Mouse (Mus musculus): ENCODE results near the gene Slc16a5. TPM values are rescaled to one million over a fixed set of nuclear protein-coding genes. Genes with fewer than 3 reads are reported as not detected.
"Not testable (repeated sequence)": the region's sequence is repeated elsewhere in the genome, so short reads cannot be mapped to it uniquely, and the experiment has no call there.

Gene Slc16a5
- polyA plus RNA-seq, 1 experiment from 2014 or later, result not detected

DNA sequence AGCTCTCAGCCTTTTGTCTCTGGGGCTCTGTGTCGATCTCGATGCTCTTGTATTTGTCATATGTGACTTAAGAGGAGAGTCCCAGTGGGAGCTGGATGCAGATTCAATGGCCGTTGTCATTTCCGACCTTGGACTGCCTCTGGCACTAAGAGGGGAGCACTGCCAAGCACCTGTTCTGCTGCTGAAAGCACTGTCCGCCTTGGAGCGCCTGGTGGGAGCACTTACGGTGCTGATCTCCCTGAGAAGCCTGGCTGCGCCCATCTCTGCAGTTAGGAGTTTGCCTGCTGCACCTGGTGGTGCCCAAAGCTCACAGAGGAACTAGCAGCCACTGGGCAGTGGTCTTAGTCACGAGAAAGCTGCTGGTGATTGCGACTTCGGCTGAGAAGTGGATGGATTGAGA lies 21.0 kb downstream of the Slc16a5 start:
- DNase-seq (ENCODE audit: low spot score, missing footprints) (no peak), ATAC-seq (ENCODE audit: low FRiP score) (no peak)
- Histone ChIP-seq H3K36me3 (ENCODE audit: control insufficient read depth, insufficient read depth, low read length) (no peaks in the 10 kb centered on the region), H3K9me3 (ENCODE audit: control insufficient read depth, low read length) (no peaks in the 10 kb centered on the region), H3K27me3 (ENCODE audit: control insufficient read depth, insufficient read depth, low read length) (no peaks in the 10 kb centered on the region), H3K4me2 (no peak overlapping the region), H3K4me3 (ENCODE audit: low read depth, low read length) (no peak overlapping the region), H3K4me1 (ENCODE audit: control insufficient read depth, insufficient read depth, low read length) (peaks cover 4% of the 10 kb centered on the region; the same call in 1 of the 2 replicates), H3K9ac (ENCODE audit: low read length) (no peak overlapping the region; the same call in 1 of the 2 replicates), H3K27ac (ENCODE audit: low read depth, low read length) (no peak overlapping the region)
- WGBS, result 69% methylated on average over 11 of the region's 11 CpGs

DNA sequence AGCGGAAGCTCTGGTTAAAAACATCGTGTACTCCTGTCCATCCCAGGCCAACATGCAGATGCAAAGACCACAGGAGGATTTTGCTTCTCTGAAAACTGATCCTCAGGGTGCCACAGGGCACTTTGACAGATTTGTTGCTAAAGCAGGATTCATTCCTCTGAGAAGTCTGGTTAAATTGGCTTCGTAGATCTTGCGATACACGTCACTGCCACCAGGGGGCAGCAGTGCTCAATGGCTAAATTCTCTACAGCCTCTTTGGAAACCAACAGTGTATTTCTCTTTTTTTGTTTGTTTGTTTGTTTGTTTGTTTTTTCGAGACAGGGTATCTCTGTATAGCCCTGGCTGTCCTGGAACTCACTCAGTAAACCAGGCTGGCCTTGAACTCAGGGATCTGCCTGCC lies 21.5 kb downstream of the Slc16a5 start:
- H3K27ac ChIP-seq (ENCODE audit: low read depth, low read length), result no peak overlapping the region
- H3K36me3 ChIP-seq (ENCODE audit: control insufficient read depth, insufficient read depth, low read length), result no peaks in the 10 kb centered on the region
- H3K9ac ChIP-seq (ENCODE audit: low read length), result no peak overlapping the region; the same call in 1 of the 2 replicates
- 18% methylated on average over 6 of the region's 6 CpGs for WGBS
- H3K4me1 ChIP-seq (ENCODE audit: control insufficient read depth, insufficient read depth, low read length), result peaks cover 4% of the 10 kb centered on the region; the same call in 1 of the 2 replicates
- H3K27me3 ChIP-seq (ENCODE audit: control insufficient read depth, insufficient read depth, low read length), result no peaks in the 10 kb centered on the region
- no peak for ATAC-seq (ENCODE audit: low FRiP score)
- DNase-seq (ENCODE audit: low spot score, missing footprints), result peak; percentile 99
- no peak overlapping the region for H3K4me2 ChIP-seq
- H3K9me3 ChIP-seq (ENCODE audit: control insufficient read depth, low read length), result no peaks in the 10 kb centered on the region
- no peak overlapping the region for H3K4me3 ChIP-seq (ENCODE audit: low read depth, low read length)

DNA sequence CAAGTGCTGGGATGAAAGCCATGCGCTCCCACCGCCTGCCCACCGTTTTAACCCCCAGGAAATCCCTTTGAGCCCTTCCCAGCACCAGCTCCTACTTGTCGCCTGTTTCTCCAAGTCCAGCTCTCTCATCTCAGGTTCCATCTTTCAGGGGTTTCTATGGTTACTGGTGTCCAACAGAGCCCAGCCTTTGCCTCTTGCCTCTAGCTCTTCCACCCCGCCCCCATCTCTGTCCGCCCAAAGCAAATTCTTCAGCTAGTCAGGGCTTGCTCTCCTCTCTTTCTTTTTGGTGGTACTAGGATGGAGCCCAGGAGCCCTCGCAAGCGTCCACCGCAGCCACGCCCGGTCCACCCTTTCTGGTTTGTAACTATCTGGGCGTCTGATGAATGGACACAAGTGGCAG lies 22.9 kb downstream of the Slc16a5 start:
- no peaks in the 10 kb centered on the region for H3K9me3 ChIP-seq (ENCODE audit: control insufficient read depth, low read length)
- no peaks in the 10 kb centered on the region for H3K27me3 ChIP-seq (ENCODE audit: control insufficient read depth, insufficient read depth, low read length)
- DNase-seq (ENCODE audit: low spot score, missing footprints), result peak; percentile 89
- H3K4me2 ChIP-seq, result no peak overlapping the region
- no peak overlapping the region for H3K9ac ChIP-seq (ENCODE audit: low read length)
- peak; percentile 48; the same call in 1 of the 2 replicates for ATAC-seq (ENCODE audit: low FRiP score)
- H3K36me3 ChIP-seq (ENCODE audit: control insufficient read depth, insufficient read depth, low read length), result no peaks in the 10 kb centered on the region
- H3K4me3 ChIP-seq (ENCODE audit: low read depth, low read length), result no peak overlapping the region
- 29% methylated on average over 12 of the region's 12 CpGs for WGBS
- H3K4me1 ChIP-seq (ENCODE audit: control insufficient read depth, insufficient read depth, low read length), result peaks cover 4% of the 10 kb centered on the region; the same call in 1 of the 2 replicates
- no peak overlapping the region for H3K27ac ChIP-seq (ENCODE audit: low read depth, low read length)

DNA sequence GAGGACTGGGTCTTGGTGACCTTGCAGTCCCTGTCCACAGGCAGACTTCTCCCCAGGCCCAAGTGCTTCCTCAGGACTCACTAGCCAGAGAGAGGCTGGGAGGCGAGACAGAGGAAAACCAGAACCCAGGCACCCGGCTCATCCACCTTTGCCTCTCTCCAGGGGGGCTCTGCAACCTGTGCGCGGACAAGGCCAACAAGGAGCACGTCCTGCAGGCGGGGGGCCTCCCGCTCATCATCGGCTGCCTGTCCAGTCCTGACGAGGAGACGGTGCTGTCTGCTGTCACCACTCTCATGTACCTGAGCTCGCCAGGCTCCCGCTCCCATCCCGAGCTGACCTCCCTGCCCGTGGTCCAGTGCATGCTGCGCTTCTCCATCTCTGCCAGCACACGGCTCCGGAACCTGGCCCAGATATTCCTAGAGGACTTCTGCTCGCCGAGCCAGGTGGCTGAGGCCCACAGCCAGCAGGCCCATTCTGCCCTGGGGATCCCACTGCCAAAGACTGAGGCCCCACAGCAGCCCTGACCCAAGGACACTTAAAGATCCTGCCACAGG lies 26.4 kb downstream of the Slc16a5 start:
- Histone ChIP-seq H3K36me3 (ENCODE audit: control insufficient read depth, insufficient read depth, low read length) (no peaks in the 10 kb centered on the region), H3K4me1 (ENCODE audit: control insufficient read depth, insufficient read depth, low read length) (peaks cover 11% of the 10 kb centered on the region), H3K9ac (ENCODE audit: low read length) (no peak overlapping the region), H3K27ac (ENCODE audit: low read depth, low read length) (no peak overlapping the region), H3K9me3 (ENCODE audit: control insufficient read depth, low read length) (no peaks in the 10 kb centered on the region), H3K27me3 (ENCODE audit: control insufficient read depth, insufficient read depth, low read length) (no peaks in the 10 kb centered on the region), H3K4me3 (ENCODE audit: low read depth, low read length) (no peak overlapping the region), H3K4me2 (no peak overlapping the region)
- no peak for DNase-seq (ENCODE audit: low spot score, missing footprints)
- 87% methylated on average over 19 of the region's 19 CpGs for WGBS
- ATAC-seq (ENCODE audit: low FRiP score), result no peak

DNA sequence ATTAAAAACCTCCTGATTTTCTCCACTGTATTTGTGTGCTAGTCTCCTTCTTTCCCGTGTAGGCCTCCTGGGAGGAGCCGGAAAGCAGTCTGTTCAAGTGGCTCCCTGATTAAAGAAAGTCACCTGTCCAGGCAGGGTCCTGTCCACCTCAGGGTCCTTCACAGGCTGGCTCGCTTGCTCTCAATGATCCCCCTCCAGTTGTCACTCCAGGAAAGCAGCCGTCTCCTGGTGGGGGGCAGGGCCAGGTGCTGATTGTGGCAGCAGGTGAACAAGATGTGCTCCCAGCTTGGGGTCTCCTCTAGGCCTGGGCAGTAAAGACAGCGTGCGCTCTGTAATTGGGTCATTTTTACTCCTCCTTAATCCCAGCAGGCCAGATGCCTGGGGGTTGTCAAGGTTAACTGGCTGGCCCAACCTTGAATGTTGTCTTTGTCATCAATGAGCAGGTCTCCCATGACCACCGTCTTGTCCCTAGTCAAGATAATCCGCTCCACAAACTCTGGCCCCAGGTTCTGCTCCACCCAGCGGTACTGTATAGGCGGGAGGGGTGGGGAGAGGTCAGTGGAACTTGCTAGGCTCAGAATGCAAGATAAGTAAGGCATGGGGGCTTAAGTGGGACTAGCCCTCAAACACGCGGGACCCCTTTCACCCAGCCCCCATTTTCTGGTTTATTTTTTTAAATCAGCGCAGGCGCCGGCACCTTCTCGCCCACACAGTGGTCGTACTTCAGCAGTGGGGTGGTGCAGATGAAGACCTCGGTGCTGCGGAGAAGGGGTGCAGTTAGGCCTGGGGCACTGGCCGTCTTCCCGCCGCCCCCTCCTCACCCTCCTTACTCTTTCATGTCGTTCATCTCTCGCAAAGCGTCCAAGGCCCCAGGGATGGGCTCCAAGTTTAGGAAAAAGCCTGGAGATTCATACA lies 28.4 kb downstream of the Slc16a5 start:
- Histone ChIP-seq H3K9ac (ENCODE audit: low read length) (peak overlapping the region; percentile 81), H3K36me3 (ENCODE audit: control insufficient read depth, insufficient read depth, low read length) (no peaks in the 10 kb centered on the region), H3K4me3 (ENCODE audit: low read depth, low read length) (peak overlapping the region; percentile 69), H3K27ac (ENCODE audit: low read depth, low read length) (no peak overlapping the region), H3K4me2 (peak overlapping the region; percentile 84), H3K4me1 (ENCODE audit: control insufficient read depth, insufficient read depth, low read length) (peaks cover 7% of the 10 kb centered on the region), H3K27me3 (ENCODE audit: control insufficient read depth, insufficient read depth, low read length) (no peaks in the 10 kb centered on the region), H3K9me3 (ENCODE audit: control insufficient read depth, low read length) (no peaks in the 10 kb centered on the region)
- ATAC-seq (ENCODE audit: low FRiP score), result peak; percentile 61
- DNase-seq (ENCODE audit: low spot score, missing footprints), result no peak
- WGBS, result 27% methylated on average over 25 of the region's 25 CpGs

DNA sequence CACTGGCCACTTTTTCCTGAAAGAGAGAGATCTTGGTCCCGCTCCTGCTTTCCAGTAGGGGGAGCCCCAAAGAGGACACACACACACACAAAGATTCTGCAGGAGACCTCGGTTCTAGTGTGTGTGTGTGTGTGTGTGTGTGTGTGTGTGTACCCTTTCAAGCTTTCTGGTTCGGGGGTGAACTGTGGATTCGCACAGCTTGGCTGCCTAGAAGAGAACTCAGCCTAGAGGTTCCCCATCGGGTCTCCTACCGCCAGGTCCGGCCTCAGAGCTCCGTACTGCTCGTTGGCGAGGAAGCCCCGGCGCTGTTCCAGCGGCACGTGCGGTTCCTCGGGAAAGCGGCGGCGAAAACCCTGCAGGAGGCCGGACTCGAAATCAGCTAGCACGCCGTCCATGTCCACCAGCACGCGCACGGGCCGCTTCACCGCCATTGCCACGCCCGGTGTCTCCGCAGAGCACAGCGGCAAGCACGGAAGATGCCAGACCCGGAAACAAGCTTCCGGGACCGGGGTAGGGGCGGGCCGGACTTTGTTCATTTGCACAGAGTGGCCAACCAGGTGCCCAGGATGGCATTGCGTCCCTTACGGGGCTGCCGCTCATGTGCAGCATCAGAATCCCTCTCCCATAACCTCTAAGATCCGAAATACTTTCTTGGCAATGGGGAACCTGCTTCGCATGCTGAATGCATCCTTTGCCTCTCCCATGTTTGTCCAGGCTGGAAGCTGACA lies 29.2 kb downstream of the Slc16a5 start, which contains the start of gene Nt5c:
Gene Nt5c (minus strand): TSS at position 507 of the 728 bp plus-strand sequence.
- H3K4me2 ChIP-seq, result peak within 1 kb of the TSS; percentile 84
- H3K4me3 ChIP-seq (ENCODE audit: low read depth, low read length), result peak within 1 kb of the TSS; percentile 69
- H3K4me1 ChIP-seq (ENCODE audit: control insufficient read depth, insufficient read depth, low read length), result peaks cover 7% of the 10 kb centered on the region
- H3K36me3 ChIP-seq (ENCODE audit: control insufficient read depth, insufficient read depth, low read length), result no peaks in the 10 kb centered on the region
- DNase-seq (ENCODE audit: low spot score, missing footprints), result peak; percentile 97
- peak within 1 kb of the TSS; percentile 59 for H3K27ac ChIP-seq (ENCODE audit: low read depth, low read length)
- WGBS, result under 1% methylated on average over 43 of the region's 43 CpGs
- peak within 1 kb of the TSS; percentile 81 for H3K9ac ChIP-seq (ENCODE audit: low read length)
- ATAC-seq (ENCODE audit: low FRiP score), result peak; percentile 89
- no peaks in the 10 kb centered on the region for H3K27me3 ChIP-seq (ENCODE audit: control insufficient read depth, insufficient read depth, low read length)
- no peaks in the 10 kb centered on the region for H3K9me3 ChIP-seq (ENCODE audit: control insufficient read depth, low read length)

DNA sequence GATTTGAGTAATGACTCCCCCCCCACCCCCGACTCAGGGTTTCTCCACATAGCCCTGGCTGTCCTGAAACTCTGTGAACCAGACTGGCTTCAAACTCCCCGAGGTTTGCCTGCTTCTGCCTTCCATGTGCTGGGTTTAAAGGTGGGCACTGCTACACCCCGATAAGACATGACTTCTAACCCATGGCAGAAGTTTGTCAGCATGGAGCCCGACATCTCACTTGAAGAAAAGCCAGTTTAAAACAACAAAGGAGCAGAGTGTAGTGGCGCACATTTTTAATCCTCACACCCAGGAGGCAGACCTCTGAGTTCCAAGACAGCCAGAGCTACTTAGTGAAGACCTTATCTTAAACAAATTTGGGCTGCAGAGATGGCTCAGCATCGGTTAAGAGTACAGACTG lies 30.1 kb downstream of the Slc16a5 start:
- ATAC-seq (ENCODE audit: low FRiP score) (no peak), DNase-seq (ENCODE audit: low spot score, missing footprints) (no peak)
- H3K27me3 ChIP-seq (ENCODE audit: control insufficient read depth, insufficient read depth, low read length), result no peaks in the 10 kb centered on the region
- peaks cover 5% of the 10 kb centered on the region; the same call in 1 of the 2 replicates for H3K36me3 ChIP-seq (ENCODE audit: control insufficient read depth, insufficient read depth, low read length)
- H3K4me3 ChIP-seq (ENCODE audit: low read depth, low read length), result peak overlapping the region; percentile 69
- H3K9me3 ChIP-seq (ENCODE audit: control insufficient read depth, low read length), result no peaks in the 10 kb centered on the region
- peak overlapping the region; percentile 81 for H3K9ac ChIP-seq (ENCODE audit: low read length)
- WGBS, result 40% methylated on average over 6 of the region's 6 CpGs
- peaks cover 7% of the 10 kb centered on the region for H3K4me1 ChIP-seq (ENCODE audit: control insufficient read depth, insufficient read depth, low read length)
- no peak overlapping the region for H3K27ac ChIP-seq (ENCODE audit: low read depth, low read length)
- H3K4me2 ChIP-seq, result peak overlapping the region; percentile 84

DNA sequence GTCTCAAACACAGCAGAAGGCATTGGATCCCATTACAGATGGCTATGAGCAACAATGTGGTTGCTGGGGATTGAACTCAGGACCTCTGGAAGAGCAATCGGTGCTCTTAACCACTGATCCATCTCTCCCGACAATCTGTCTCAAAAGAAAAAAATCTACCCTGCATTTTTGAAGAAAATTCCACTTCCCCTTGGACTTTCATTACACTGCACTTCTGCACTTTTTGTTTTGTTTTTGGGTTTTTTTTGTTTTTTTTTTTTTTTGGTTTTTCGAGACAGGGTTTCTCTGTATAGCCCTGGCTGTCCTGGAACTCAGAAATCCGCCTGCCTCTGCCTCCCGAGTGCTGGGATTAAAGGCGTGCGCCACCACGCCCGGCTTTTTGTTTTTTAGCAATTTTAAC lies 34.3 kb downstream of the Slc16a5 start:
- not testable (repeated sequence) for H3K27me3 ChIP-seq (ENCODE audit: control insufficient read depth, insufficient read depth, low read length); ATAC-seq (ENCODE audit: low FRiP score); H3K9me3 ChIP-seq (ENCODE audit: control insufficient read depth, low read length); DNase-seq (ENCODE audit: low spot score, missing footprints); H3K27ac ChIP-seq (ENCODE audit: low read depth, low read length); H3K4me2 ChIP-seq; H3K4me3 ChIP-seq (ENCODE audit: low read depth, low read length); H3K4me1 ChIP-seq (ENCODE audit: control insufficient read depth, insufficient read depth, low read length); H3K9ac ChIP-seq (ENCODE audit: low read length)
- H3K36me3 ChIP-seq (ENCODE audit: control insufficient read depth, insufficient read depth, low read length), result peaks cover 32% of the 10 kb centered on the region
- WGBS, result 95% methylated on average over 9 of the region's 9 CpGs
